Mouse (Mus musculus): ENCODE results near the gene Rwdd2a. TPM values are rescaled to one million over a fixed set of nuclear protein-coding genes. Genes with fewer than 3 reads are reported as not detected.
"Not testable (repeated sequence)": the region's sequence is repeated elsewhere in the genome, so short reads cannot be mapped to it uniquely, and the experiment has no call there.

The Rwdd2a gene
- total and polyA plus RNA-seq, 3 experiments = 1.2 to 2.4 TPM; not detected in 1

DNA sequence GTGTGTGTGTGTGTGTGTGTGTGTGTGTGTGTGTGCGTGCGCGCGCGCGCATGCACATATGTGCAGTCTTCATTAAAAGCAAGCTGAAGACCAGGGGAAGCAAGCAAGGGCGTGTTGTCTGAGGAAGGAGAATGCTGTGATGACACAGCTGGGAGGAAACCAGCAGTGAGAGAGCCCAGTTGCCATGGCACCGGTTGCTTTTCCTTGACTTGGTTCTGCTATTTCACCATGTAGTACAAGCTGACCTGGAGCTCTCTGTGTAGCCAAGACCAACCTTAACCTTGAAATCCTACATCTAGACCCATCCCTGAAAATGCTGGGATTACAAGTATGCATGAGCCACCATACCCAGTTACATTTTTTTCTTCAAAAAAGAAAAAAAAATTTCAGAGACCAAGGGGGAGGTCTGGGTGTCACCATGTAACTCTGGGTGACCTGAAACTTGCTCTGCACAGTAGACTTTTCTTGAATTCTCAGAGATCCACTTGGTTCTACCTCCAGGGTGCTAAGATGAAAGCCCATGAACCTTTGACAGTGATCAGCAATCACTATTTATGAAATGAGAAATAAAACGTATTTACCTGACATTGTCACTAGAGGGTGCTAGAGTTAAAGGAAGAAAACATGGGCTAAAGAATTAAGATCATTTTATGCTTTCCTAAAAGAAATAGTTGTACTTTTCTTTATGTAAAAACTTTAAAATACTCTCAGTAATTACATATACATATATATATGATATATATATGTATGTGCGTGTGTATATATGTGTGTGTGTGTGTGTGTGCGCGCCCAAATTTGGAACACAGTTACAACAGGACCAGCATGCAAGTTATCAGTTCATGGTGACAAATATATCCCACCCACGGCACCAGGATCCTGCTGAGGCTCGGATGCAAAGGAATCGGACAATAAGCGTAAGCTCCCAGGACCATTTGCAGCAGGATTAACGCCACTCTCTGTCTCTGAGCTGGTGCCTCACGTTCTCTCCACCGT is 21.2 kb downstream of the Rwdd2a start:
- H3K4me1 ChIP-seq (ENCODE audit: control insufficient read depth in 1 of 2, insufficient read depth in 2 of 2, low read length in 2 of 2) = no peaks in the 10 kb centered on the region
- H3K27ac ChIP-seq (ENCODE audit: control insufficient read depth, low read depth, low read length) = no peak overlapping the region
- no peaks in the 10 kb centered on the region for H3K27me3 ChIP-seq (ENCODE audit: control insufficient read depth in 1 of 2, insufficient read depth in 2 of 2, low read length in 2 of 2)
- H3K4me3 ChIP-seq (ENCODE audit: control insufficient read depth in 1 of 2, insufficient read depth in 1 of 2, low read depth in 2 of 2, low read length in 2 of 2) = no peak overlapping the region
- no peak for TF ChIP-seq MYC (IDR thresholded peaks at IDR 0.05; ENCODE audit: low read depth, low read length)
- no peak for TF ChIP-seq TAL1 (IDR thresholded peaks at IDR 0.05; ENCODE audit: low read length)
- TF ChIP-seq RAD21 (IDR thresholded peaks at IDR 0.05; ENCODE audit: low read depth, low read length) = peak; percentile 73
- TF ChIP-seq ETS1 (IDR thresholded peaks at IDR 0.05; ENCODE audit: low read depth, low read length) = no peak
- TF ChIP-seq SMC3 (IDR thresholded peaks at IDR 0.05; ENCODE audit: low read depth, low read length) = peak; percentile 59
- TF ChIP-seq TBP (IDR thresholded peaks at IDR 0.05; ENCODE audit: low read depth, low read length) = no peak
- peak in 2 of 3 experiments; percentile 30 to 64; a peak in 3 of 6 replicates for TF ChIP-seq CTCF (IDR thresholded peaks at IDR 0.05 in 2 of 3, conservative IDR thresholded peaks at IDR 0.05 in 1 of 3; ENCODE audit: control insufficient read depth in 1 of 3, insufficient read depth in 1 of 3, low read depth in 2 of 3, low read length in 3 of 3, poor library complexity in 1 of 3, severe bottlenecking in 1 of 3)
- no peak for TF ChIP-seq SIN3A (IDR thresholded peaks at IDR 0.05; ENCODE audit: low read length)
- TF ChIP-seq KAT2A (conservative IDR thresholded peaks at IDR 0.05; ENCODE audit: low read depth, low read length) = no peak
- no peak for TF ChIP-seq JUND (IDR thresholded peaks at IDR 0.05; ENCODE audit: low read depth, low read length)
- TF ChIP-seq ZKSCAN1 (IDR thresholded peaks at IDR 0.05; ENCODE audit: low read depth, low read length) = no peak
- no peak for TF ChIP-seq MXI1 (IDR thresholded peaks at IDR 0.05; ENCODE audit: low read depth, low read length)
- TF ChIP-seq ELF1 (IDR thresholded peaks at IDR 0.05; ENCODE audit: low read depth, low read length) = no peak
- TF ChIP-seq POLR2A (IDR thresholded peaks at IDR 0.05; ENCODE audit: control insufficient read depth in 1 of 2, insufficient read depth in 1 of 2, low read depth in 1 of 2, low read length in 2 of 2, poor library complexity in 1 of 2) = no peak
- TF ChIP-seq UBTF (IDR thresholded peaks at IDR 0.05; ENCODE audit: borderline replicate concordance, insufficient read depth, low read depth, low read length) = no peak
- no peak for TF ChIP-seq POLR2AphosphoS2 (IDR thresholded peaks at IDR 0.05; ENCODE audit: low read length)
- no peak for TF ChIP-seq CHD2 (IDR thresholded peaks at IDR 0.05; ENCODE audit: low read length)
- no peak for TF ChIP-seq POLR2AphosphoS5 (IDR thresholded peaks at IDR 0.05; ENCODE audit: borderline replicate concordance, low read depth, low read length)
- TF ChIP-seq NRF1 (IDR thresholded peaks at IDR 0.05; ENCODE audit: insufficient read depth, low read depth, low read length, poor library complexity, severe bottlenecking) = no peak
- TF ChIP-seq TCF12 (IDR thresholded peaks at IDR 0.05; ENCODE audit: low read depth, low read length) = no peak
- no peak for TF ChIP-seq EP300 (IDR thresholded peaks at IDR 0.05; ENCODE audit: low read depth in 1 of 2, low read length in 2 of 2)
- peak; percentile 17; the same call in 1 of the 2 replicates for TF ChIP-seq ZC3H11A (IDR thresholded peaks at IDR 0.05; ENCODE audit: low read depth, low read length)
- TF ChIP-seq MAZ (IDR thresholded peaks at IDR 0.05; ENCODE audit: low read depth, low read length) = no peak
- TF ChIP-seq GATA1 (IDR thresholded peaks at IDR 0.05; ENCODE audit: low read depth, low read length) = no peak
- TF ChIP-seq MEF2A (IDR thresholded peaks at IDR 0.05; ENCODE audit: extremely low read depth, insufficient replicate concordance, low read depth, low read length, poor library complexity, severe bottlenecking) = no peak
- no peak for TF ChIP-seq GABPA (IDR thresholded peaks at IDR 0.05; ENCODE audit: low read depth, low read length)
- no peaks in the 10 kb centered on the region for H3K79me2 ChIP-seq (ENCODE audit: control insufficient read depth, insufficient read depth, low read length, poor library complexity)
- peaks cover 0 to 12% of the 10 kb centered on the region in 2 experiments; a peak in 2 of 4 replicates for H3K36me3 ChIP-seq (ENCODE audit: control insufficient read depth in 1 of 2, insufficient read depth in 2 of 2, low read length in 2 of 2)
- H3K9me3 ChIP-seq (replicated peaks; ENCODE audit: insufficient read depth, low read length) = no peaks in the 10 kb centered on the region
- no peak overlapping the region for H3K9ac ChIP-seq (ENCODE audit: control insufficient read depth, low read depth, low read length, poor library complexity, severe bottlenecking)
- peak; percentile 42 for DNase-seq (ENCODE audit: low read depth, low spot score)

DNA sequence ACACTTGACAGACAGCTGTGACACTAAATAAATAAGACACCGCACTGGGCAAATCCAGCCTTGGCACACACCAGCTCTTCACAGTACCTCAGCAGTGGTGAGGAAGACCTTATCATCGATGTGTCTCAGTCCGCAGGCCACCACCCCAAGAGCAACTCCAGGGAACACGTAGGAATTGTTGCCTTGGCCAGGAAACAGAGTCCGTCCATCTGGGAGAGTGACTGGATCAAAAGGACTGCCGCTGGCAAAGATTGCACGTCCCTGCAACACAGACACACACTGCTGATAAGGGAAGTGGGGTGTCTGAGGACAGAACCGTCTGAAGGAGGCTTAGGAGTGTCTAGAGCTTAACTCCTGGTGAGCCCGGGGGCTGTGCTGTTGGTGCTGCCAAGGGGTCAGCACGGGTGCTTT is 22.6 kb downstream of the Rwdd2a start:
- peaks cover 0 to 12% of the 10 kb centered on the region in 2 experiments; a peak in 2 of 4 replicates for H3K36me3 ChIP-seq (ENCODE audit: control insufficient read depth in 1 of 2, insufficient read depth in 2 of 2, low read length in 2 of 2)
- not testable (repeated sequence) for H3K9me3 ChIP-seq (replicated peaks; ENCODE audit: insufficient read depth, low read length); H3K79me2 ChIP-seq (ENCODE audit: control insufficient read depth, insufficient read depth, low read length, poor library complexity); H3K4me3 ChIP-seq (ENCODE audit: control insufficient read depth in 1 of 2, insufficient read depth in 1 of 2, low read depth in 2 of 2, low read length in 2 of 2); H3K27me3 ChIP-seq (ENCODE audit: control insufficient read depth in 1 of 2, insufficient read depth in 2 of 2, low read length in 2 of 2); H3K4me1 ChIP-seq (ENCODE audit: control insufficient read depth in 1 of 2, insufficient read depth in 2 of 2, low read length in 2 of 2); DNase-seq (ENCODE audit: low read depth, low spot score); H3K27ac ChIP-seq (ENCODE audit: control insufficient read depth, low read depth, low read length); H3K9ac ChIP-seq (ENCODE audit: control insufficient read depth, low read depth, low read length, poor library complexity, severe bottlenecking)

DNA sequence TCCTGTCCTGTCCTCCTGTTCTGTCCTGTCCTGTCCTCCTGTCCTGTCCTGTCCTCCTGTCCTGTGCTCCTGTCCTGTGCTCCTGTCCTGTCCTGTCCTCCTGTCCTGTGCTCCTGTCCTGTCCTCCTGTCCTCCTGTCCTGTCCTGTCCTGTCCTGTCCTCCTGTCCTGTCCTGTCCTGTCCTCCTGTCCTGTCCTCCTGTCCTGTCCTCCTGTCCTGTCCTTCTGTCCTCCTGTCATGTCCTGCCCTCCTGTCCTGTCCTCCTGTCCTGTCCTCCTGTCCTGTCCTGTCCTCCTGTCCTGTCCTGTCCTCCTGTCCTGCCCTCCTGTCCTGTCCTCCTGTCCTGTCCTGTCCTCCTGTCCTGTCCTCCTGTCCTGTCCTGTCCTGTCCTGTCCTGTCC is 25.2 kb downstream of the Rwdd2a start:
- H3K4me1 ChIP-seq (ENCODE audit: control insufficient read depth in 1 of 2, insufficient read depth in 2 of 2, low read length in 2 of 2); H3K79me2 ChIP-seq (ENCODE audit: control insufficient read depth, insufficient read depth, low read length, poor library complexity); H3K9ac ChIP-seq (ENCODE audit: control insufficient read depth, low read depth, low read length, poor library complexity, severe bottlenecking); H3K9me3 ChIP-seq (replicated peaks; ENCODE audit: insufficient read depth, low read length); H3K27me3 ChIP-seq (ENCODE audit: control insufficient read depth in 1 of 2, insufficient read depth in 2 of 2, low read length in 2 of 2); H3K4me3 ChIP-seq (ENCODE audit: control insufficient read depth in 1 of 2, insufficient read depth in 1 of 2, low read depth in 2 of 2, low read length in 2 of 2); H3K27ac ChIP-seq (ENCODE audit: control insufficient read depth, low read depth, low read length); DNase-seq (ENCODE audit: low read depth, low spot score): not testable (repeated sequence)
- peaks cover 0 to 10% of the 10 kb centered on the region in 2 experiments; a peak in 2 of 4 replicates for H3K36me3 ChIP-seq (ENCODE audit: control insufficient read depth in 1 of 2, insufficient read depth in 2 of 2, low read length in 2 of 2)
